Mouse (Mus musculus) ES-E14 (cell line): ENCODE results near the gene Ptk7.

Experiments
- CHD2 ChIP-seq: IDR thresholded peaks from 2 replicates; pipeline ENCODE4 v1.6.1; 2014; ENCODE audit warnings: mild to moderate bottlenecking, low read depth, low read length, inconsistent platforms
- HCFC1 ChIP-seq: IDR thresholded peaks from 2 replicates; pipeline ENCODE4 v1.6.1; 2012; ENCODE audit warnings: low read length, inconsistent platforms, borderline replicate concordance; ENCODE audit not compliant: insufficient read depth
- MAFK ChIP-seq: IDR thresholded peaks from 2 replicates; pipeline ENCODE4 v1.6.1; 2014; ENCODE audit warnings: mild to moderate bottlenecking, low read depth, low read length, inconsistent platforms; ENCODE audit not compliant: insufficient read depth
- ZC3H11A ChIP-seq: IDR thresholded peaks from 2 replicates; pipeline ENCODE4 v1.6.1; 2012; ENCODE audit warnings: low read depth, mild to moderate bottlenecking, inconsistent platforms, low read length, borderline replicate concordance
- ZNF384 ChIP-seq: IDR thresholded peaks from 2 replicates; pipeline ENCODE4 v1.6.1; 2012; ENCODE audit warnings: low read depth, low read length, inconsistent platforms

DNA sequence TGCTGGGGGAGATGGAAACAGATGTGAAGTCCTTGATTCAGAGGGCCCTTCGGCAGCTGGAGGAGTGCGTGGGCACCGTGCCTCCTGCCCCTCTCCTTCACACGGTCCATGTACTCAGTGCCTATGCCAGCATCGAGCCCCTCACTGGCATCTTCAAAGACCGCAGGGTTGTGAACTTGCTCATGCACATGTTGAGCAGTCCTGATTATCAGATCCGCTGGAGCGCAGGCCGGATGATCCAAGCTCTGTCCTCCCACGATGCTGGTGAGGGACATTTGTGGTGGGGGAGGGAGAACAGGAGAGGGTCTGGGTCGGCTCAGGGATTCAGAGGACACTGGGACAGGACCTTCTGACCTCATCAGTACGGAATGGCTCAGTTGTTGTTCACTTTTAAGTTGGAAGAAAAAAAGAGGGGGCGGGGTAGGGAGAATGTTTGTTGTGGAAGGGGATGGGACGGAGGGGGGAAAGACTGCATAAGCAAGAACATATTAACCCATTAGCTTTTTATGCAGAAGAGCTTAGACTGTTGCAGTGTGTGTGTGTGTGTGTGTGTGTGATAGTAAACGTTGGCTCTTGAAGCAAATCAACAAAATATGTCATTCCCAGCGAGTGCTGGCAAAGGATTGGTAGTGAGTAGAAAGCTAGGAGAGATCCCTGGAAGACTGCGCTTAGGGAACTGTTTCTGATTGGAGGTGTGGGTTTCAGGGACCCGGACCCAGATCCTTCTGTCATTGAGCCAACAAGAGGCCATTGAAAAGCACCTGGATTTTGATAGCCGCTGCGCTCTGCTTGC is 22.6 kb upstream of the Ptk7 start:
- TF ChIP-seq ZNF384 (no peak), CHD2 (no peak), MAFK (no peak), HCFC1 (no peak), ZC3H11A (no peak)
